Mouse (Mus musculus) G1E (cell line): Measurements from ENCODE around the gene Bok.

Experiments
- CTCF ChIP-seq: IDR thresholded peaks from 2 replicates; pipeline ENCODE4 v1.5.1; 2012; ENCODE audit warnings: low read depth, low read length, inconsistent platforms, mixed read lengths
- GATA1 ChIP-seq: IDR thresholded peaks from 2 replicates; pipeline ENCODE4 v1.6.1; 2012; ENCODE audit warnings: borderline replicate concordance, low read length, inconsistent platforms, mixed read lengths
- GATA2 ChIP-seq: IDR thresholded peaks from 2 replicates; pipeline ENCODE4 v1.6.1; 2012; ENCODE audit warnings: low read depth, low read length, inconsistent platforms, borderline replicate concordance
- POLR2AphosphoS5 ChIP-seq: IDR thresholded peaks from 2 replicates; pipeline ENCODE4 v1.6.1; 2012; ENCODE audit warnings: low read depth, low read length, inconsistent platforms; ENCODE audit not compliant: insufficient replicate concordance
- TAL1 ChIP-seq: conservative IDR thresholded peaks from 2 replicates; pipeline ENCODE4 v1.6.1; 2012; ENCODE audit warnings: low read depth, low read length, inconsistent platforms, mixed read lengths

DNA sequence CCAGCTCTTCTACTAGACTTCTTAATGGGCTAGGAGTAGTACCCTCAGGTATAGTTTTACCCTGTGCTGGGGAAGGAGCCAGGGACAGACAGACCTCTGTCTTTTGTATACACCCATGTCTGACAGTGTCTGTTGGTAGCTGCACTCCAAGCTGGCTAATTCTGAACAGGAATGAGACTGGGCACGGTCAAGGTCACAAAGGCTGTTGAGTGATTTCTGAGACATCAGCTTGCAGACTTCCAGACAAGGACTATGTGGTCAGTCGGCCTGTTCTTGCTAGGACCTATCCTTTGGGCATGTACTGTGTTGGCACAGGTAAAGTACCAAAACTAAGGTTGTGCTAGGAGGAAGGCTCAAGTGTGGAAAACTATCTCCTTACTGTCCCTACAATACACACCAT is 30.7 kb downstream of the Bok start:
- TF ChIP-seq CTCF (no peak), GATA1 (no peak), POLR2AphosphoS5 (no peak), TAL1 (no peak), GATA2 (no peak)
